Mouse (Mus musculus) bone marrow, adult 2 months (tissue): ENCODE data around the gene Acadl. TPM values are rescaled to one million over a fixed set of nuclear protein-coding genes. Genes with fewer than 3 reads are reported as not detected.

Source experiments
- H3K27ac ChIP-seq: fragments of 200-500 bp; 2 replicates; pipeline ENCODE4 v1.5.1; 2012; ENCODE audit warnings: low read depth, mild to moderate bottlenecking, control low read depth, inconsistent platforms, low read length; ENCODE audit not compliant: control insufficient read depth, poor library complexity, insufficient read depth
- H3K4me1 ChIP-seq: fragments of 200-500 bp; 2 replicates; pipeline ENCODE4 v1.6.1; 2011; ENCODE audit warnings: low read length; ENCODE audit not compliant: control insufficient read depth, insufficient read depth
- H3K4me3 ChIP-seq: fragments of 200-500 bp; replicated peaks from 2 replicates; pipeline ENCODE3; 2011; ENCODE audit warnings: mild to moderate bottlenecking, low read depth, low read length, control low read depth; ENCODE audit not compliant: control insufficient read depth
- CTCF ChIP-seq: fragments of 200-500 bp; IDR thresholded peaks from 2 replicates; pipeline ENCODE4 v1.5.1; 2011; ENCODE audit warnings: low read length, control low read depth; ENCODE audit not compliant: control insufficient read depth, insufficient read depth
- POLR2A ChIP-seq: fragments of 200-500 bp; IDR thresholded peaks from 2 replicates; pipeline ENCODE4 v1.6.1; 2011; ENCODE audit warnings: low read depth, mild to moderate bottlenecking, control low read depth, low read length, borderline replicate concordance; ENCODE audit not compliant: control insufficient read depth
- WGBS: fragments of 180-500 bp; shearing (Covaris S2); methylation state at CpG from one replicate; pipeline ENCODE4 v1.1.7; 2018; 5-methylcytosine and 5-hydroxymethylcytosine counted together
- polyA plus RNA-seq: library from polyadenylated mRNA; stranded (reverse); fragments of >200 nt; gene quantifications from 2 replicates; pipeline ENCODE4 v1.2.4, GENCODE M21; 2011; ENCODE audit warnings: low replicate concordance; ENCODE audit not compliant: missing spikeins, insufficient read depth, insufficient read length

The Acadl gene
- polyA plus RNA-seq, 1 experiment, result 42.7 TPM

GRCm38 (mm10) chr1:66832636-66833165, 30.4 kb downstream of the Acadl start:
- 85% methylated on average over 7 of the region's 7 CpGs for WGBS
- H3K27ac ChIP-seq, result no peak overlapping the region
- TF ChIP-seq POLR2A, result no peak
- TF ChIP-seq CTCF, result no peak
- H3K4me1 ChIP-seq, result no peaks in the 10 kb centered on the region
- no peak overlapping the region for H3K4me3 ChIP-seq

GRCm38 (mm10) chr1:66831824-66832600, 31.1 kb downstream of the Acadl start:
- WGBS, result 89% methylated on average over 9 of the region's 9 CpGs
- Histone ChIP-seq H3K4me1 (no peaks in the 10 kb centered on the region), H3K27ac (no peak overlapping the region), H3K4me3 (no peak overlapping the region)
- TF ChIP-seq POLR2A, result no peak
- TF ChIP-seq CTCF, result no peak

GRCm38 (mm10) chr1:66829400-66830080, 33.5 kb downstream of the Acadl start:
- TF ChIP-seq CTCF (no peak), POLR2A (no peak)
- WGBS, result 87% methylated on average over 9 of the region's 9 CpGs
- Histone ChIP-seq H3K27ac (no peak overlapping the region), H3K4me1 (no peaks in the 10 kb centered on the region), H3K4me3 (no peak overlapping the region)

GRCm38 (mm10) chr1:66821966-66822365, 41.1 kb downstream of the Acadl start:
- H3K4me3 ChIP-seq, result no peak overlapping the region
- WGBS, result 88% methylated on average over 9 of the region's 9 CpGs
- H3K4me1 ChIP-seq, result no peaks in the 10 kb centered on the region
- TF ChIP-seq CTCF (no peak), POLR2A (no peak)
- no peak overlapping the region for H3K27ac ChIP-seq

DNA sequence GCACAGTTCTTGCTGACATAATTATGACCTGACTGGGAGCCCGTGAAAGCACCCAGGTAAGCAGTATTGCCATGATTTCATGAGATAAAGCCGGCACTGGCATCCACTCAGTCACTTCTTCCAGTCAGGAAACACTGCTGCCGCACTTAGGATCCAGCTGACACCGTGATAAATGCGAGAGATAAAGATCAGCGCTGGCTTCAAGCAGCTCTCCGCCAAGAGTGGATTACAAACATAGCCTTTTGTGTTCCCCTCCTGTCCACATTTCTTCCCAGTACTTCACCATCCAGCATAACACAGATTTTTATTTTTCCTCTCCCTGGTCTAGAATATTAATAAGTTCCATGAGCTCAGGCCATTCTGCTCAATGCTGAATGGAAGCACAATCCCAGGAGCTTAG, 42.8 kb downstream of the Acadl start:
- Histone ChIP-seq H3K4me1 (no peaks in the 10 kb centered on the region), H3K4me3 (no peak overlapping the region), H3K27ac (no peak overlapping the region)
- 38% methylated on average over 7 of the region's 7 CpGs for WGBS
- TF ChIP-seq CTCF (no peak), POLR2A (no peak)

- Histone ChIP-seq H3K4me3 (peak overlapping the region; percentile 60), H3K27ac (peak overlapping the region; percentile 91), H3K4me1 (peaks cover 3% of the 10 kb centered on the region)
- under 1% methylated on average over 20 of the region's 20 CpGs for WGBS
- TF ChIP-seq POLR2A, result no peak
- TF ChIP-seq CTCF, result no peak
Measured at GRCm38 (mm10) chr1:66817865-66818315, 45.2 kb downstream of the Acadl start.

GRCm38 (mm10) chr1:66817453-66817839, 45.6 kb downstream of the Acadl start, which contains the start of gene Kansl1l:
Kansl1l (minus strand) TSS chr1:66817562.
- peak within 1 kb of the TSS; percentile 99 for H3K27ac ChIP-seq
- TF ChIP-seq CTCF (no peak), POLR2A (peak; percentile 80; the same call in 1 of the 2 replicates)
- under 1% methylated on average over 56 of the region's 56 CpGs for WGBS
- H3K4me1 ChIP-seq, result peaks cover 3% of the 10 kb centered on the region
- peak within 1 kb of the TSS; percentile 98 for H3K4me3 ChIP-seq

- under 1% methylated on average over 61 of the region's 63 CpGs for WGBS
- peak overlapping the region; percentile 99 for H3K27ac ChIP-seq
- H3K4me3 ChIP-seq, result peak overlapping the region; percentile 98
- TF ChIP-seq CTCF, result no peak
- no peak for TF ChIP-seq POLR2A
- H3K4me1 ChIP-seq, result peaks cover 3% of the 10 kb centered on the region
Measured at GRCm38 (mm10) chr1:66816837-66817452, 46.1 kb downstream of the Acadl start.
